Mouse (Mus musculus) liver, embryonic 13.5 days (tissue): Measurements from ENCODE around the gene Fsd2. TPM values are rescaled to one million over a fixed set of nuclear protein-coding genes. Genes with fewer than 3 reads are reported as not detected.

Experiments used
- ATAC-seq: fragments of 200-750 bp; cut with Nextera tagmentation; 2 replicates; pipeline ENCODE4 v1.8.0; 2017; ENCODE audit warnings: low read depth, mild to moderate bottlenecking, moderate number of reproducible peaks, moderate library complexity
- DNase-seq: peaks from one replicate; pipeline ENCODE4 v3.0.0; 2022
- H3K27ac ChIP-seq: fragments of 300-500 bp; sonication (generic); 2 replicates; pipeline ENCODE4 v1.5.1; 2015; ENCODE audit warnings: moderate library complexity, mild to moderate bottlenecking, inconsistent platforms
- H3K27me3 ChIP-seq: fragments of 300-500 bp; sonication (generic); 2 replicates; pipeline ENCODE4 v1.6.1; 2015; ENCODE audit warnings: mild to moderate bottlenecking, inconsistent platforms
- H3K36me3 ChIP-seq: fragments of 300-500 bp; sonication (generic); 2 replicates; pipeline ENCODE4 v1.6.1; 2015; ENCODE audit warnings: mild to moderate bottlenecking, inconsistent platforms
- H3K4me1 ChIP-seq: fragments of 300-500 bp; sonication (generic); replicated peaks from 2 replicates; pipeline ENCODE4 v1.6.1; 2015; ENCODE audit warnings: inconsistent platforms
- H3K4me2 ChIP-seq: fragments of 300-500 bp; sonication (generic); 2 replicates; pipeline ENCODE4 v1.6.1; 2015; ENCODE audit warnings: inconsistent platforms, mild to moderate bottlenecking, moderate library complexity
- H3K4me3 ChIP-seq: fragments of 300-500 bp; sonication (generic); replicated peaks from 2 replicates; pipeline ENCODE4 v1.5.1; 2015; ENCODE audit warnings: mild to moderate bottlenecking, inconsistent platforms
- H3K9ac ChIP-seq: fragments of 300-500 bp; sonication (generic); 2 replicates; pipeline ENCODE4 v1.6.1; 2015; ENCODE audit warnings: mild to moderate bottlenecking, inconsistent platforms
- H3K9me3 ChIP-seq: fragments of 300-500 bp; sonication (generic); replicated peaks from 2 replicates; pipeline ENCODE4 v1.6.1; 2016; ENCODE audit warnings: inconsistent platforms
- WGBS: fragments of 180-500 bp; shearing (Covaris S2); methylation state at CpG from one replicate; pipeline ENCODE4 v1.1.7; 2015; ENCODE audit not compliant: insufficient replicate concordance; 5-methylcytosine and 5-hydroxymethylcytosine counted together
- polyA plus RNA-seq: library from polyadenylated mRNA; unstranded; fragments of >200 nt; fragmentation: Nextera tagmentation; extraction: Ambion mirVana; gene quantifications from 2 replicates; pipeline ENCODE4 v1.2.1, GENCODE M21; 2015

Gene Fsd2
- polyA plus RNA-seq, 1 experiment from 2014 or later = 0.06 TPM

GRCm38 (mm10) chr7:81560101-81561049, 6.4 kb downstream of the Fsd2 start:
- ATAC-seq (no peak), DNase-seq (no peak)
- Histone ChIP-seq H3K4me2 (no peak overlapping the region), H3K4me3 (no peak overlapping the region), H3K9me3 (no peaks in the 10 kb centered on the region), H3K4me1 (no peaks in the 10 kb centered on the region), H3K27ac (no peak overlapping the region), H3K27me3 (no peaks in the 10 kb centered on the region), H3K9ac (no peak overlapping the region), H3K36me3 (no peaks in the 10 kb centered on the region)
- 58% methylated on average over 8 of the region's 8 CpGs for WGBS

GRCm38 (mm10) chr7:81559231-81559980, 7.3 kb downstream of the Fsd2 start:
- no peak for ATAC-seq
- Histone ChIP-seq H3K27ac (no peak overlapping the region), H3K4me3 (no peak overlapping the region), H3K36me3 (no peaks in the 10 kb centered on the region), H3K27me3 (no peaks in the 10 kb centered on the region), H3K9me3 (no peaks in the 10 kb centered on the region), H3K4me1 (no peaks in the 10 kb centered on the region), H3K4me2 (no peak overlapping the region), H3K9ac (no peak overlapping the region)
- WGBS = 70% methylated on average over 14 of the region's 14 CpGs
- no peak for DNase-seq

- no peak overlapping the region for H3K27ac ChIP-seq
- WGBS = 65% methylated on average over 4 of the region's 4 CpGs
- H3K9me3 ChIP-seq = no peaks in the 10 kb centered on the region
- DNase-seq (no peak), ATAC-seq (no peak)
- no peaks in the 10 kb centered on the region for H3K4me1 ChIP-seq
- no peak overlapping the region for H3K4me2 ChIP-seq
- no peaks in the 10 kb centered on the region for H3K27me3 ChIP-seq
- no peak overlapping the region for H3K4me3 ChIP-seq
- H3K9ac ChIP-seq = no peak overlapping the region
- H3K36me3 ChIP-seq = no peaks in the 10 kb centered on the region
These were observed 8.8 kb downstream of the Fsd2 start for GRCm38 (mm10) chr7:81557985-81558360.

- WGBS = 67% methylated on average over 7 of the region's 7 CpGs
- no peaks in the 10 kb centered on the region for H3K4me1 ChIP-seq
- H3K9ac ChIP-seq = no peak overlapping the region
- no peaks in the 10 kb centered on the region for H3K9me3 ChIP-seq
- no peaks in the 10 kb centered on the region for H3K27me3 ChIP-seq
- no peaks in the 10 kb centered on the region for H3K36me3 ChIP-seq
- ATAC-seq (no peak), DNase-seq (no peak)
- H3K27ac ChIP-seq = no peak overlapping the region
- no peak overlapping the region for H3K4me2 ChIP-seq
- no peak overlapping the region for H3K4me3 ChIP-seq
These were observed 9.3 kb downstream of the Fsd2 start for GRCm38 (mm10) chr7:81557252-81557984.

- no peak overlapping the region for H3K9ac ChIP-seq
- no peak overlapping the region for H3K27ac ChIP-seq
- no peaks in the 10 kb centered on the region for H3K4me1 ChIP-seq
- H3K36me3 ChIP-seq = no peaks in the 10 kb centered on the region
- H3K4me3 ChIP-seq = no peak overlapping the region
- no peaks in the 10 kb centered on the region for H3K9me3 ChIP-seq
- ATAC-seq (no peak), DNase-seq (no peak)
- 65% methylated on average over 4 of the region's 4 CpGs for WGBS
- H3K27me3 ChIP-seq = no peaks in the 10 kb centered on the region
- no peak overlapping the region for H3K4me2 ChIP-seq
These were observed 9.9 kb downstream of the Fsd2 start for GRCm38 (mm10) chr7:81556839-81557238.

- Histone ChIP-seq H3K27ac (no peak overlapping the region), H3K4me2 (no peak overlapping the region), H3K4me1 (no peaks in the 10 kb centered on the region), H3K9me3 (no peaks in the 10 kb centered on the region), H3K9ac (no peak overlapping the region), H3K36me3 (no peaks in the 10 kb centered on the region), H3K4me3 (no peak overlapping the region), H3K27me3 (no peaks in the 10 kb centered on the region)
- 60% methylated on average over 2 of the region's 2 CpGs for WGBS
- DNase-seq (peak; percentile 38), ATAC-seq (no peak)
These were observed 12.4 kb downstream of the Fsd2 start for GRCm38 (mm10) chr7:81554369-81554768.

- H3K27ac ChIP-seq = no peak overlapping the region
- no peaks in the 10 kb centered on the region for H3K27me3 ChIP-seq
- H3K9ac ChIP-seq = no peak overlapping the region
- H3K4me1 ChIP-seq = no peaks in the 10 kb centered on the region
- ATAC-seq = no peak
- H3K9me3 ChIP-seq = no peaks in the 10 kb centered on the region
- no peak for DNase-seq
- 45% methylated on average over 4 of the region's 4 CpGs for WGBS
- H3K4me3 ChIP-seq = no peak overlapping the region
- H3K4me2 ChIP-seq = no peak overlapping the region
- no peaks in the 10 kb centered on the region for H3K36me3 ChIP-seq
These were observed 13.2 kb downstream of the Fsd2 start for GRCm38 (mm10) chr7:81553589-81553988.

GRCm38 (mm10) chr7:81548864-81549263, 17.9 kb downstream of the Fsd2 start:
- Histone ChIP-seq H3K27ac (no peak overlapping the region), H3K36me3 (no peaks in the 10 kb centered on the region), H3K9me3 (no peaks in the 10 kb centered on the region), H3K4me1 (no peaks in the 10 kb centered on the region), H3K27me3 (no peaks in the 10 kb centered on the region), H3K4me2 (no peak overlapping the region), H3K4me3 (no peak overlapping the region), H3K9ac (no peak overlapping the region)
- 61% methylated on average over 11 of the region's 11 CpGs for WGBS
- DNase-seq (no peak), ATAC-seq (no peak)

- WGBS = 58% methylated on average over 8 of the region's 8 CpGs
- Histone ChIP-seq H3K9ac (no peak overlapping the region), H3K9me3 (no peaks in the 10 kb centered on the region), H3K4me2 (no peak overlapping the region), H3K27me3 (no peaks in the 10 kb centered on the region), H3K4me3 (no peak overlapping the region), H3K27ac (no peak overlapping the region), H3K36me3 (no peaks in the 10 kb centered on the region), H3K4me1 (no peaks in the 10 kb centered on the region)
- ATAC-seq (no peak), DNase-seq (no peak)
These were observed 23.8 kb downstream of the Fsd2 start for GRCm38 (mm10) chr7:81542934-81543333.

- ATAC-seq = no peak
- Histone ChIP-seq H3K4me1 (peaks cover 1% of the 10 kb centered on the region), H3K9ac (no peak overlapping the region), H3K4me3 (no peak overlapping the region), H3K27ac (no peak overlapping the region), H3K4me2 (no peak overlapping the region), H3K36me3 (no peaks in the 10 kb centered on the region), H3K27me3 (no peaks in the 10 kb centered on the region), H3K9me3 (no peaks in the 10 kb centered on the region)
- WGBS = 59% methylated on average over 7 of the region's 7 CpGs
- DNase-seq = no peak
These were observed 24.7 kb downstream of the Fsd2 start for GRCm38 (mm10) chr7:81541924-81542524.

GRCm38 (mm10) chr7:81540999-81541398, 25.7 kb downstream of the Fsd2 start:
- no peak overlapping the region for H3K27ac ChIP-seq
- peaks cover 3% of the 10 kb centered on the region for H3K4me1 ChIP-seq
- H3K9me3 ChIP-seq = no peaks in the 10 kb centered on the region
- 54% methylated on average over 1 of the region's 1 CpGs for WGBS
- H3K4me2 ChIP-seq = no peak overlapping the region
- H3K4me3 ChIP-seq = no peak overlapping the region
- H3K36me3 ChIP-seq = no peaks in the 10 kb centered on the region
- H3K27me3 ChIP-seq = no peaks in the 10 kb centered on the region
- H3K9ac ChIP-seq = no peak overlapping the region
- no peak for DNase-seq
- no peak for ATAC-seq
